Mouse (Mus musculus): ENCODE data around the gene B230217C12Rik.
"Not testable (repeated sequence)": the region's sequence is repeated elsewhere in the genome, so short reads cannot be mapped to it uniquely, and the experiment has no call there.

The B230217C12Rik gene

GRCm38 (mm10) chr11:97825295-97825694, 15.3 kb upstream of the B230217C12Rik start:
- no peak for DNase-seq (ENCODE audit: low read depth, low spot score)

DNA sequence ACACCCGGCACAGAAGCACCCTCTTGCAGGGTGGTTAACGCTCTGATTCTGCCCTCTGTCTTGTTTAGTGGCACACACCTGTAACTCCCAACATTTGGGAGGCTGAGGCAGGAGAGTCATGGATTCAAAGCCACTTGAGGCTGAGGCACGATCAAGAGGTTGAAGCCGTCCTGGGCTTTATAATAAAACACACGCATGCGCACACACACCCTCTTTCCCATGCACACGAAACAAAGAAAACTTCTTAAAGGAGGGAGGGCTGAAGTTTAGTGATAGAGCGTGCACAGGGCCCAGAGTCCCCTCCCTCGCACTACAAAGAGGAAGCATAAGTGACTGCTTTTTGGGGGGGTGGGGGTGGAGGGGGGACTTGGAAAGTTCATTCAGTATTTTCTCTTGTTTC, 14.6 kb upstream of the B230217C12Rik start:
- DNase-seq (ENCODE audit: low read depth, low spot score) = no peak

GRCm38 (mm10) chr11:97826414-97826813, 14.2 kb upstream of the B230217C12Rik start:
- DNase-seq (ENCODE audit: low read depth, low spot score) = peak; percentile 61

DNA sequence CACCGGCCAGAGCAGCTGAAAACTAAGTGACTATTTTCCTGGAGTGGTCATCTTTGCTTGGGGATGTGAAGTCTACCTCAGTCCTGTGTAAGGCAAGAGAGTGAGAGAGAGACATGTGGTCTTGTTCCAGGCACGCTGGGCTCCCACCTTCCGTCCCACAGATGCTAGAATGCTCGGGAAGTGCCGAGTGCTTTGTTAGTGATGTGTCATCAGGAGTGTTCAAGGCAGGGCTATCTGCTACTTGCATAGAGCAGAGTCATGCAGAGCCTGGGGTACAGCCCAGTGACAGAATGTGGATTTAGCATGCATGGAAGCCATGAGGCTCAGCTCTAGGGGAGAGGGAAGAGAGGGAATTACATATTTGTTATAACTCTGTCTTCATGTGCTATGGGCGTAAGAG, 12.9 kb upstream of the B230217C12Rik start:
- no peak for DNase-seq (ENCODE audit: low read depth, low spot score)

GRCm38 (mm10) chr11:97829365-97829764, 11.2 kb upstream of the B230217C12Rik start:
- DNase-seq (ENCODE audit: low read depth, low spot score) = no peak

- DNase-seq (ENCODE audit: low read depth, low spot score) = no peak
Observed at GRCm38 (mm10) chr11:97829913-97830476, 10.6 kb upstream of the B230217C12Rik start.

DNA sequence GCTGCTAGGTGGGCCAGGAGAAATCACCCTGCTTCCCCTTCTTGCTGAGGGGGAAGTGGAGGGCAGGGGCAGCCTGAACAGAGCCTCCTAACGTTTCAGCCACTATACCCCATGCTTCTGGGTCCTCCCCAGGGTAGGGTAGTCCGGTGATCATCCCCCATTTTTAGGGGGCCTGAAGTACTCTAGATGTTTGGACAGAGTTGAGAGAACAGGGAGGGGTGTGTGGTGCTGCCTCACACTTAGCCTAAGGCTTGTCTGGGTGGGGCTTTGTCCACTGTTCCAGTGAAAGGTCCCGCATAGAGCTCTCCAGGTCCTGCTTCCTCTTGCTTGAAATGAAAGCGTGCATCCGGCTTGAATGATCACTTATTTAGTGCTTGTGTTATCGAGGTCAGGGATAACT, 10.1 kb upstream of the B230217C12Rik start:
- no peak for DNase-seq (ENCODE audit: low read depth, low spot score)

GRCm38 (mm10) chr11:97832001-97832400, 8.6 kb upstream of the B230217C12Rik start:
- no peak for DNase-seq (ENCODE audit: low read depth, low spot score)

- no peak for DNase-seq (ENCODE audit: low read depth, low spot score)
Observed at GRCm38 (mm10) chr11:97833352-97833751, 7.2 kb upstream of the B230217C12Rik start.

DNA sequence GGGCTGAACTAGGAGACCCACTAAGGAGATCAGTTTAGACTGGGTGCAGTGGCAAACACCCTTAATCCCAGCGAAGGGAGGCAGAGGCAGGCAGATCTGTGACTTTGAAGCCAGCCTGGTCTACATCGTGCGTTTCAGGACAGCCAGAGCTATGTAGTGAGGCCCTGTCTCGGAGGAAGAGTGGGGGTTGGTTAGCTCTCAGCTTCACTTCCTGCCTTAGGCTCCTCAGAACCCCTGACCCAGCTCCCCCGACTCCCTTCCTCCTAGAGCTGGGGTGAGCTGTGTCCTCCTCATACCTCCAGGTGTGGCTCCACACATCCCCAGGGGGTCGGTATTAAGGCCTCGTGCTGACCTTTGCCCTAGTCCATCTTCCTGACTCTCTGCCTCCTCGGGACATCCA, 4.0 kb upstream of the B230217C12Rik start:
- peak; percentile 6 for DNase-seq (ENCODE audit: low read depth, low spot score)

- DNase-seq (ENCODE audit: low read depth, low spot score) = not testable (repeated sequence)
Observed at GRCm38 (mm10) chr11:97837051-97837450, 3.5 kb upstream of the B230217C12Rik start.

GRCm38 (mm10) chr11:97837641-97838149, 2.9 kb upstream of the B230217C12Rik start:
- no peak for DNase-seq (ENCODE audit: low read depth, low spot score)

- DNase-seq (ENCODE audit: low read depth, low spot score) = peak; percentile 40
Observed at GRCm38 (mm10) chr11:97838779-97839440, 1.7 kb upstream of the B230217C12Rik start.

GRCm38 (mm10) chr11:97839441-97840134, 992 bp upstream of the B230217C12Rik start:
- DNase-seq (ENCODE audit: low read depth, low spot score) = peak; percentile 11

- no peak for DNase-seq (ENCODE audit: low read depth, low spot score)
Observed at GRCm38 (mm10) chr11:97840135-97840490, 467 bp upstream of the B230217C12Rik start.

DNA sequence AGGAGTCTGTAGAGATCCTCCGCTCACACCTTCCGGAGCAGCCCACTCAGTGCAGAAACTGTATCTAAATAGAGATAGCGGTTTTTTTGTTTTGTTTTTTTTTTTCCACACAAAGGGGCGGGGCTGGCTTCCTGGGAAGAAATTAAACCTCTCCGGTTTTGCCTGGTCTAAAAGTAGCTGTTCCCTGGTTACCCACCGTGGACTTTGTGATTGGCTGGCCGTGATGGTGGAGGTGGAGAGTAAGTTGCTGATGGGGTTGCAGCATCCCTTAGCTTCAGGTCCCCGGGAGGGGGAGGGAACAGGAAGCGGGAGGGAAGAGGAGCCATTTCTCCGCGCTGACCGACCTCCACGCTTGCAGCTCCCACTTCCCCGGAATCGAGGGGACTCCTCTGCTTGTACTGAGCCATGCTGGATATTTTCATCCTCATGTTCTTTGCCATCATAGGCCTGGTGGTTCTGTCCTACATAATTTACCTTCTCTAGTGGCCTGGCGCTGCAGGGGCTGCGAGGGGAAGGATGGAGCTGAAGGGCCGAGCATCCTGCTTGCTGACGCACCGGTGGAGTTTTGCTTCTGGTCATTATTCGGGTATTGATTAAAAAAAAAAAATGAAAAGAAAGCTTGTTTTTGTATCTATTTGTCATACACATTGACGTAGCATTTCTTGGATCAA, 546 bp downstream of the B230217C12Rik start:
- peak; percentile 97 for DNase-seq (ENCODE audit: low read depth, low spot score)

- DNase-seq (ENCODE audit: low read depth, low spot score) = no peak
Observed at GRCm38 (mm10) chr11:97842001-97842400, 1.4 kb downstream of the B230217C12Rik start.

DNA sequence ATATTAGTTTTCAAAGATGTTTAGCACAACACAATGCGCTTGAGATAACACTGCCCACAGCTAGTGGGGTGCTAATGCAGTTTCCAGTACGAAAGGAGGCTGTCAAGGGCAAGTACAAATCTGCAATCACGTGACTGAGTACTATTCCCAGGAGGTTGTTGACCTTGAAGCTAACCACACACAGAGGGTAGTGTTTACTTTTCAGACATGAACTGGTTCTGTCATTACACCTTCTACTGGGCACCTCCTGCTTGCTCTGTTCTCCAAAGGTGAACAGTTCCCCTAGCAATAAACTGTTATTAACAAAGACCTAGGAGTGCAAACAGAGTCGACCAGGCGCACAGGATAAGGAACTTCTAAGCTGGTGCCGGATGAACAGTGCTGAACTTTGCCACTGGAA, 9.8 kb downstream of the B230217C12Rik start:
- DNase-seq (ENCODE audit: low read depth, low spot score) = peak; percentile 71

DNA sequence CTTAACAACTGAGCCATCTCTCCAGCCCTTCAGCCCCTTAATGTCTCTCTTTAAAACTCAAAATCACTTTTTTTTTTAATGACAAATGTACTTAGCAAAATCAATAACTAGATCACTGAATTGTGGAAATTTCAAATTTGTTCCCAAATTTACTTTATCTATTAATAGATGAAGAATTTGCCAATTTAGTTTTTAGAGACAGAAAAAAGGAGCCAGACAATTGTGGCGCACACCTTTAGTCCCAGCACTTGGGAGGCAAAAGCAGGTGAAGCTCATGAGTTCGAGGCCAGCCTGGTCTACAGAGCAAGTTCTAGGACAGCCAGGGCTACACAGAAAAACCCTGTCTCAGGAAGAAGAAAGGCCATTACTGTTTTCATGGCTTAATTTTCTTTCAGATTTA, 11.0 kb downstream of the B230217C12Rik start:
- DNase-seq (ENCODE audit: low read depth, low spot score) = no peak

DNA sequence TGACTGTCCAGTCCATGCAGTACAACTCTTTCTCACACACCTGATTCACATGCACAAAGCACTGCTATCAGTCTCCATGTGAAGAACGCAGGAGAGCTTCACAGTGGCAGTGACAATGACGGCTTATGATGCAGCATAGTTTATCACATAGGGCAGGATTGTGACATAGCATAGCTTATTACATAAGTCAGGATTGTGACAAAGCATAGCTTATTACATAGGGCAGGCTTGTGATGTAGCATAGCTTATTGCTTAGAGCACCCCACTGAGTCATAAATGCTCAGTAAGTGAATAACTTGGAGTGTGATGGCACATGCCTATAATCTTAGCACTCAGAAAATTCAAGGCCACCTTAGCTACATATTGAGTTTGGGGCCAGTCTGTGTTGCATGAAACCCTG, 14.9 kb downstream of the B230217C12Rik start:
- DNase-seq (ENCODE audit: low read depth, low spot score) = no peak

GRCm38 (mm10) chr11:97862148-97862547, 21.6 kb downstream of the B230217C12Rik start:
- DNase-seq (ENCODE audit: low read depth, low spot score) = no peak

DNA sequence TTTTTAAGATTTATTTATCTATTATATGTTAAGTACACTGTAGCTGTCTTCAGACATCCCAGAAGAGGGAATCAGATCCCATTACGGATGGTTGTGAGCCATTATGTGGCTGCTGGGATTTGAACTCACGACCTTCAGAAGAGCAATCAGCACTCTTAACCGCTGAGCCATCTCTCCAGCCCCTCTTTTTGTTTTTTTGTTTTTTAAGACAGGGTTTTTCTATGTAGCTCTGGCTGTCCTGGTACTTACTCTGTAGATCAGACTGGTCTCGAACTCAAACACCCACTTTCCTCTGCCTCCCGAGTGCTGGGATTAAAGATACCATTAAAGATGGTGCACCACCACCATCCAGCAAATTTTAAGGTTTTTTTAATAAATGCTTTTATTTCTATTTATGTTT, 24.8 kb downstream of the B230217C12Rik start:
- no peak for DNase-seq (ENCODE audit: low read depth, low spot score)
